Mouse (Mus musculus): ENCODE measurements at regions not wholly inside any gene's neighbourhood (a gene's known extent, or its start where the extent isn't known, plus 50 kb on each side); places are given as distances from the start of the nearest gene placed in this dataset.

GRCm38 (mm10) chr1:42755958-42756357 is 60.4 kb downstream of the Pou3f3 start:
- 65% methylated on average over 5 of the region's 5 CpGs for WGBS
- Histone ChIP-seq H3K4me3 (no peak overlapping the region), H3K4me2 (no peak overlapping the region), H3K9ac (no peak overlapping the region), H3K4me1 (replicated peaks) (no peaks in the 10 kb centered on the region), H3K27me3 (no peaks in the 10 kb centered on the region), H3K36me3 (no peaks in the 10 kb centered on the region), H3K9me3 (no peaks in the 10 kb centered on the region), H3K27ac (no peak overlapping the region)
- ATAC-seq (ENCODE audit: low FRiP score), result no peak

- no peak overlapping the region for H3K9ac ChIP-seq
- no peak overlapping the region for H3K27ac ChIP-seq
- no peaks in the 10 kb centered on the region for H3K4me1 ChIP-seq (replicated peaks)
- H3K9me3 ChIP-seq, result no peaks in the 10 kb centered on the region
- H3K4me2 ChIP-seq, result no peak overlapping the region
- H3K36me3 ChIP-seq, result no peaks in the 10 kb centered on the region
- no peaks in the 10 kb centered on the region for H3K27me3 ChIP-seq
- H3K4me3 ChIP-seq, result no peak overlapping the region
- no peak for ATAC-seq (ENCODE audit: low FRiP score)
Observed at GRCm38 (mm10) chr1:42756497-42756896, 60.9 kb downstream of the Pou3f3 start.

DNA sequence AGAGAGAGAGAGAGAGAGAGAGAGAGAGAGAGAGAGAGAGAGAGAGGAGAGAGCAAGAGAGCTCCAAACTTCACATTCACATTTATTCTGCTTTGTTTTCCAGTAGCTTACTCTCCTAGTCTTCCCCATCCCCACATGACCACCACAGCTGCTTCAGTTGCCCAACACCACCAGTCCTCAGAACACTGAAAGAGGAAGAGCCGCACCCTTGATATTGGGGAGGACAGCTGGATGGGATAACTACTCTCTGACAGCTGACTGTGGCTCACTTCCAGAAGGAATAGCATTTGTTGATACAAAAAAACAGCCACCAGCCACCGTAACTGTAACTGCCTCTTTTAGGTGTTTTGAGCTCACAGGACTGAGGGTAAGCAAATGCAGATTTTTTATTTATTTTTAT is 67.9 kb downstream of the Pou3f3 start:
- no peak overlapping the region for H3K27ac ChIP-seq
- no peaks in the 10 kb centered on the region for H3K36me3 ChIP-seq
- no peak for ATAC-seq (ENCODE audit: low FRiP score)
- no peak overlapping the region for H3K4me2 ChIP-seq
- no peaks in the 10 kb centered on the region for H3K4me1 ChIP-seq (replicated peaks)
- no peaks in the 10 kb centered on the region for H3K27me3 ChIP-seq
- H3K9me3 ChIP-seq, result no peaks in the 10 kb centered on the region
- H3K4me3 ChIP-seq, result no peak overlapping the region
- H3K9ac ChIP-seq, result no peak overlapping the region
- WGBS, result 90% methylated on average over 2 of the region's 2 CpGs

GRCm38 (mm10) chr1:42764048-42764447 is 68.5 kb downstream of the Pou3f3 start:
- H3K27ac ChIP-seq, result no peak overlapping the region
- 49% methylated on average over 2 of the region's 2 CpGs for WGBS
- H3K9me3 ChIP-seq, result no peaks in the 10 kb centered on the region
- H3K4me3 ChIP-seq, result no peak overlapping the region
- H3K4me2 ChIP-seq, result no peak overlapping the region
- no peak for ATAC-seq (ENCODE audit: low FRiP score)
- H3K9ac ChIP-seq, result no peak overlapping the region
- H3K4me1 ChIP-seq (replicated peaks), result no peaks in the 10 kb centered on the region
- H3K36me3 ChIP-seq, result no peaks in the 10 kb centered on the region
- H3K27me3 ChIP-seq, result no peaks in the 10 kb centered on the region

DNA sequence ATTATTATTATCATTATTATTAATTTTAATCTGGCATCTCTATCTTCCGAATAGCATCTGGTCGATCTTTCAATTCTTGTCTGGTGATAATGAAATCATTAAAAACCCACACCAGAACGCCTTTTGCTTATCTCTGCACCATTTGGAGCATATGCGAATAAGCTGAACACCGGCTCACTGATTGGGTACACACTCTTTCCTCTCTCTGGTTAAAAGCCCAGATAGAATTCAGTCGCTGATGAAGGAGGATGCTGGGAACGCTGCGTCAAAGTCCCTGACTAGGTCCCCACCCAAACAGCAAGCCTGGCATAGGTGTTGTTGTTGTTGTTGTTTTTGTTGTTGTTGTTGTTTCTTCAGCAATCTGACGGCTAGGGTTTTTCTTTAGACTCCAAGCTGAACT is 74.5 kb downstream of the Pou3f3 start:
- no peak for ATAC-seq (ENCODE audit: low FRiP score)
- H3K4me2 ChIP-seq, result no peak overlapping the region
- H3K9ac ChIP-seq, result no peak overlapping the region
- no peaks in the 10 kb centered on the region for H3K27me3 ChIP-seq
- H3K36me3 ChIP-seq, result no peaks in the 10 kb centered on the region
- H3K9me3 ChIP-seq, result no peaks in the 10 kb centered on the region
- H3K4me3 ChIP-seq, result no peak overlapping the region
- no peaks in the 10 kb centered on the region for H3K4me1 ChIP-seq (replicated peaks)
- 82% methylated on average over 9 of the region's 9 CpGs for WGBS
- H3K27ac ChIP-seq, result no peak overlapping the region

DNA sequence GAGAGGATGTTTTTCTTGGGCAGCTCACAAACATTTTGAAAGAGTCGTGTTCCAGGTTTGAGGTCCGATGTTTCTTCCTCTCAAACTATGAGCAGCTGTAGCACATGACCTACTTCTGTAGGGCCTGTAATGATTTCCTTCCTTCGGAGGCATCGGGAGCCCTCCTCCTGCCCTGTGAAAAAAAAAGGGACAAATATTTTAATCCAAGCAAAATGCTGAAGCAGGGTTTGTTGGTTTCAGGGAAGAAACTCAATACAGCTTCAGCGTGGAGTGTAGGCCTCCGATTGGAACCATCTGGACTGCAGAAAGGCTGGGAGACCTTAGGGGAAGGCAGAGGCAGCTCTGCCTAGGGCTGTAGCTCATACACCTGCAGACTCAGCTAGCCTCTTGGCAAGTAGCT is 76.4 kb downstream of the Pou3f3 start:
- Histone ChIP-seq H3K4me1 (replicated peaks) (no peaks in the 10 kb centered on the region), H3K4me2 (no peak overlapping the region), H3K4me3 (no peak overlapping the region), H3K27me3 (no peaks in the 10 kb centered on the region), H3K27ac (no peak overlapping the region), H3K9me3 (no peaks in the 10 kb centered on the region), H3K9ac (no peak overlapping the region), H3K36me3 (no peaks in the 10 kb centered on the region)
- ATAC-seq (ENCODE audit: low FRiP score), result no peak
- WGBS, result 77% methylated on average over 6 of the region's 6 CpGs

- Histone ChIP-seq H3K36me3 (no peaks in the 10 kb centered on the region), H3K9me3 (no peaks in the 10 kb centered on the region), H3K27me3 (no peaks in the 10 kb centered on the region), H3K27ac (no peak overlapping the region), H3K4me3 (no peak overlapping the region), H3K9ac (no peak overlapping the region), H3K4me1 (replicated peaks) (no peaks in the 10 kb centered on the region), H3K4me2 (no peak overlapping the region)
- WGBS, result 76% methylated on average over 20 of the region's 20 CpGs
- ATAC-seq (ENCODE audit: low FRiP score), result no peak
Observed at GRCm38 (mm10) chr1:42773851-42774464, 77.1 kb upstream of the Mrps9 start.

- no peaks in the 10 kb centered on the region for H3K9me3 ChIP-seq
- no peaks in the 10 kb centered on the region for H3K27me3 ChIP-seq
- peaks cover 2% of the 10 kb centered on the region; the same call in 1 of the 2 replicates for H3K4me1 ChIP-seq (replicated peaks)
- no peak for ATAC-seq (ENCODE audit: low FRiP score)
- H3K36me3 ChIP-seq, result no peaks in the 10 kb centered on the region
- no peak overlapping the region for H3K9ac ChIP-seq
- H3K4me2 ChIP-seq, result no peak overlapping the region
- WGBS, result 78% methylated on average over 7 of the region's 7 CpGs
- no peak overlapping the region for H3K4me3 ChIP-seq
- no peak overlapping the region for H3K27ac ChIP-seq
Observed at GRCm38 (mm10) chr1:42774971-42775892, 75.8 kb upstream of the Mrps9 start.

GRCm38 (mm10) chr1:42775893-42776287 is 75.1 kb upstream of the Mrps9 start:
- Histone ChIP-seq H3K4me3 (no peak overlapping the region), H3K9ac (no peak overlapping the region), H3K9me3 (no peaks in the 10 kb centered on the region), H3K36me3 (no peaks in the 10 kb centered on the region), H3K27ac (no peak overlapping the region), H3K4me1 (replicated peaks) (peaks cover 7% of the 10 kb centered on the region; the same call in 1 of the 2 replicates), H3K27me3 (no peaks in the 10 kb centered on the region), H3K4me2 (no peak overlapping the region)
- 89% methylated on average over 2 of the region's 2 CpGs for WGBS
- no peak for ATAC-seq (ENCODE audit: low FRiP score)

DNA sequence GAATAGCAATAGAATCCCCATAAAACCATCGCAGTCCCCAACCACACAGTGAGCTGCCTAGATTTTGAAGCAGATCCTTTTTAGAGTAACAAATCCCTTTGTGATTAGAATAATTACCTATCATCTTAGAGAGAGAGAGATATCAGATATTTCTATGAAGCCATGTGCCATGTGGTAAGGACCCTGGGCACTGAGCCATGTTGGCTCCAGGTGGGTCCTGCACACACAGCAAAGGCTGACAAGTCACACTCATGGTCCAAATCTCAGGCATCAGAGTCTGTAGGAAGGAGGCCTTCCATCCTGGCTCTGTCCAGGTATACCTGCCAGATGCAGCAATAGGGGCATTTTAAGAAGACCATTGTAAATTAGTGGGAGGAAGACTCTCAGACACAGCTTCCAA is 73.6 kb upstream of the Mrps9 start:
- no peak for ATAC-seq (ENCODE audit: low FRiP score)
- Histone ChIP-seq H3K9me3 (no peaks in the 10 kb centered on the region), H3K36me3 (no peaks in the 10 kb centered on the region), H3K4me2 (no peak overlapping the region), H3K9ac (no peak overlapping the region), H3K4me3 (no peak overlapping the region), H3K27ac (no peak overlapping the region), H3K27me3 (no peaks in the 10 kb centered on the region), H3K4me1 (replicated peaks) (peaks cover 20% of the 10 kb centered on the region; the same call in 1 of the 2 replicates)
- 92% methylated on average over 1 of the region's 1 CpGs for WGBS

GRCm38 (mm10) chr1:42779761-42780160 is 71.3 kb upstream of the Mrps9 start:
- no peak overlapping the region for H3K9ac ChIP-seq
- no peak overlapping the region for H3K4me3 ChIP-seq
- H3K36me3 ChIP-seq, result no peaks in the 10 kb centered on the region
- peaks cover 21% of the 10 kb centered on the region; the same call in 1 of the 2 replicates for H3K4me1 ChIP-seq (replicated peaks)
- ATAC-seq (ENCODE audit: low FRiP score), result no peak
- H3K9me3 ChIP-seq, result no peaks in the 10 kb centered on the region
- H3K4me2 ChIP-seq, result no peak overlapping the region
- WGBS, result 44% methylated on average over 5 of the region's 5 CpGs
- H3K27ac ChIP-seq, result no peak overlapping the region
- H3K27me3 ChIP-seq, result no peaks in the 10 kb centered on the region

DNA sequence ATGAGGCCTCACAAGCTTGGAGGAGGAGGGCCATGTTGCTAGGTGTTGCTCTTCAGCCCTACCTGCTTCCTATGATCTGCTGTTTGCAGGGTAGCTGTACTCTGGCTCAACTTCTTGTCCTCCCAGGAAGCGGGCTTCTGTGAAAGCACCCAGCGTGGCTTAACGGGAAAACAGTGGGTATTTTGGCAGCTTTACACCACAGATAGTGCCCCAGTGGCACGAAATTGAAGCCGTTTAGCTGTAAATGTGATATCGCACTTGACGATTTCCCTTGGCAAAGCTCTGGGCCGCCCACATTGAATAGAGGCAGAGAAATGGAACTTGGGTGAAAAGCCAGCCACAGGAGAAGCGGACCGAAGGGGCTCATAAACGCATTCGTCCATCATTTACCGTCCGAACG is 70.8 kb upstream of the Mrps9 start:
- ATAC-seq (ENCODE audit: low FRiP score), result no peak
- H3K36me3 ChIP-seq, result no peaks in the 10 kb centered on the region
- no peaks in the 10 kb centered on the region for H3K9me3 ChIP-seq
- H3K9ac ChIP-seq, result no peak overlapping the region
- WGBS, result 55% methylated on average over 15 of the region's 15 CpGs
- peaks cover 21% of the 10 kb centered on the region; the same call in 1 of the 2 replicates for H3K4me1 ChIP-seq (replicated peaks)
- H3K4me3 ChIP-seq, result no peak overlapping the region
- peak overlapping the region; percentile 25; the same call in 1 of the 2 replicates for H3K4me2 ChIP-seq
- H3K27me3 ChIP-seq, result no peaks in the 10 kb centered on the region
- no peak overlapping the region for H3K27ac ChIP-seq

- Histone ChIP-seq H3K4me2 (no peak overlapping the region), H3K9ac (no peak overlapping the region), H3K27ac (no peak overlapping the region), H3K9me3 (no peaks in the 10 kb centered on the region), H3K4me1 (replicated peaks) (peaks cover 21% of the 10 kb centered on the region; the same call in 1 of the 2 replicates), H3K36me3 (no peaks in the 10 kb centered on the region), H3K4me3 (no peak overlapping the region), H3K27me3 (no peaks in the 10 kb centered on the region)
- no peak for ATAC-seq (ENCODE audit: low FRiP score)
- WGBS, result 72% methylated on average over 8 of the region's 8 CpGs
Observed at GRCm38 (mm10) chr1:42781533-42781932, 69.5 kb upstream of the Mrps9 start.
